Mouse (Mus musculus) liver, postnatal 0 days (tissue): ENCODE results near the gene Ackr4. TPM values are rescaled to one million over a fixed set of nuclear protein-coding genes. Genes with fewer than 3 reads are reported as not detected.
A peak's percentile ranks its signal among the peaks of the same experiment; 100 is the strongest.

Experiments
- ATAC-seq: fragments of 200-750 bp; cut with Nextera tagmentation; 2 replicates; pipeline ENCODE4 v1.8.0; 2017; ENCODE audit warnings: mild to moderate bottlenecking, moderate library complexity
- DNase-seq: peaks from one replicate; pipeline ENCODE4 v3.0.0-alpha.2; 2016
- H3K27ac ChIP-seq: fragments of 300-500 bp; sonication (generic); 2 replicates; pipeline ENCODE4 v1.5.1; 2014; ENCODE audit warnings: antibody characterized with exemption, moderate library complexity, mild to moderate bottlenecking, low read depth
- H3K27me3 ChIP-seq: fragments of 300-500 bp; sonication (generic); 2 replicates; pipeline ENCODE4 v1.6.1; 2014; ENCODE audit warnings: low read length, control low read depth, mixed read lengths; ENCODE audit not compliant: insufficient read depth
- H3K36me3 ChIP-seq: fragments of 300-500 bp; sonication (generic); replicated peaks from 2 replicates; pipeline ENCODE4 v1.6.1; 2014; ENCODE audit warnings: mild to moderate bottlenecking, control low read depth, low read length, moderate library complexity, mixed read lengths; ENCODE audit not compliant: insufficient read depth
- H3K4me1 ChIP-seq: fragments of 300-500 bp; sonication (generic); 2 replicates; pipeline ENCODE4 v1.6.1; 2014; ENCODE audit warnings: antibody characterized with exemption, mild to moderate bottlenecking, control low read depth; ENCODE audit not compliant: insufficient read depth
- H3K4me2 ChIP-seq: fragments of 300-500 bp; sonication (generic); 2 replicates; pipeline ENCODE4 v1.6.1; 2014; ENCODE audit warnings: low read depth, mild to moderate bottlenecking, low read length, moderate library complexity, mixed read lengths
- H3K4me3 ChIP-seq: fragments of 300-500 bp; sonication (generic); 2 replicates; pipeline ENCODE4 v1.5.1; 2014; ENCODE audit warnings: low read depth, low read length
- H3K9ac ChIP-seq: fragments of 300-500 bp; sonication (generic); replicated peaks from 2 replicates; pipeline ENCODE4 v1.6.1; 2014; ENCODE audit warnings: mild to moderate bottlenecking, moderate library complexity
- H3K9me3 ChIP-seq: fragments of 300-500 bp; sonication (generic); 2 replicates; pipeline ENCODE4 v1.6.1; 2016; ENCODE audit warnings: mild to moderate bottlenecking, control low read depth, low read length, mixed read lengths
- CTCF ChIP-seq: sonication (generic); IDR thresholded peaks from 2 replicates; pipeline ENCODE4 v1.5.1; 2016; ENCODE audit warnings: antibody characterized with exemption, low read depth
- EP300 ChIP-seq: IDR thresholded peaks from 2 replicates; pipeline ENCODE4 v1.6.1; 2016; ENCODE audit warnings: antibody characterized with exemption, low read depth, mild to moderate bottlenecking
- WGBS: fragments of 180-500 bp; shearing (Covaris S2); extraction: QIAGEN DNeasy Blood & Tissue Kit; methylation state at CpG from one replicate; pipeline ENCODE4 v1.1.7; 2014; ENCODE audit not compliant: insufficient replicate concordance; 5-methylcytosine and 5-hydroxymethylcytosine counted together
- polyA plus RNA-seq: library from polyadenylated mRNA; unstranded; fragments of >200 nt; fragmentation: Nextera tagmentation; extraction: Ambion mirVana; gene quantifications from 2 replicates; pipeline ENCODE4 v1.2.1, GENCODE M21; 2015

Ackr4 gene
- polyA plus RNA-seq, 1 experiment from 2014 or later = 0.89 TPM

- Histone ChIP-seq H3K9me3 (no peaks in the 10 kb centered on the region), H3K27me3 (no peaks in the 10 kb centered on the region), H3K36me3 (peaks cover 12% of the 10 kb centered on the region; the same call in 1 of the 2 replicates), H3K27ac (peak overlapping the region; percentile 85), H3K9ac (0 out of 2 replicates have a peak overlapping the region, but pooled peaks have one; percentile 16), H3K4me3 (no peak overlapping the region), H3K4me1 (peaks cover 3% of the 10 kb centered on the region; the same call in 1 of the 2 replicates), H3K4me2 (no peak overlapping the region)
- DNase-seq (no peak), ATAC-seq (no peak)
- no peak for TF ChIP-seq EP300
- no peak for TF ChIP-seq CTCF
- WGBS = 65% methylated on average over 8 of the region's 8 CpGs
These were observed 92.5 kb downstream of the Ackr4 start for GRCm38 (mm10) chr9:104034231-104034630.

Other genes starting within 250 kb of the Ackr4 start
- gene Nphp3, start 124.4 kb downstream of the Ackr4 start, polyA plus RNA-seq = 1.00 and 1.2 TPM in 2 replicates
- not detected in 2 replicates for gene Gm28305, start 86.3 kb downstream of the Ackr4 start, polyA plus RNA-seq
- 15.1 and 15.4 TPM in 2 replicates for gene Uba5, start 63.8 kb downstream of the Ackr4 start, polyA plus RNA-seq
- 103 and 105 TPM in 2 replicates for gene Acad11, start 63.6 kb downstream of the Ackr4 start, polyA plus RNA-seq
- gene Dnajc13, start 136.0 kb upstream of the Ackr4 start, polyA plus RNA-seq = 5.4 and 5.8 TPM in 2 replicates
- 0.57 and 0.79 TPM in 2 replicates for gene Acpp, start 210.8 kb upstream of the Ackr4 start, polyA plus RNA-seq